Mouse (Mus musculus) yolk sac, embryonic 10.5 days (tissue): ENCODE results near the gene Gfi1b.

Source experiments
- DNase-seq: peaks from one replicate; pipeline ENCODE4 v3.0.0-alpha.2; 2017; ENCODE audit warnings: low spot score

Gfi1b gene

DNA sequence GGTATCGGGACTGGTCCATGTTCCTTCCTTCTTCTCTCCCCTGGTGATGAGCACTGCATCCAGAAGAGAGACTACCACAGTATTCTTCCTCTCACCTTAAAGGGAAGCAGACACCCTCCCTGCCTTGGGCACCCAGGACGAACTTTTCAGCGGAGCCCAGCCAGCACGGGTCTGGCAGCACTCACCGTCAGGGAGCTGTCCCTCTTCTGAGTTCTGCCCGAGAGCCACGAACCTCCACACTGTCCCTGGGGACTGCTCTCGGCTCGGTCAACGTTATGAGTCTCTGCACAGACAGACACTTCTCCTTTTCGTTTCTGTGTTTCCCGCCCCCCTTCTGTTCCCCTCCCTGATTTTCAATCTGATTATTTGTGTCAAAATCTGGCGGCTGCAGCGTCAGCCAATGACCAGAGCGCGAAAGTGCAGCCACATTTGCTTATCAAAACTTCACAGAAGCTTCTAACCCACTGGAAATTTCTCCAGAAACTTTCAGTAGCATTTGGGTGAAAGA, at the start of gene Gfi1b:
Gfi1b (minus strand) TSS at position 319 of the 508 bp plus-strand sequence.
- no peak for DNase-seq

DNA sequence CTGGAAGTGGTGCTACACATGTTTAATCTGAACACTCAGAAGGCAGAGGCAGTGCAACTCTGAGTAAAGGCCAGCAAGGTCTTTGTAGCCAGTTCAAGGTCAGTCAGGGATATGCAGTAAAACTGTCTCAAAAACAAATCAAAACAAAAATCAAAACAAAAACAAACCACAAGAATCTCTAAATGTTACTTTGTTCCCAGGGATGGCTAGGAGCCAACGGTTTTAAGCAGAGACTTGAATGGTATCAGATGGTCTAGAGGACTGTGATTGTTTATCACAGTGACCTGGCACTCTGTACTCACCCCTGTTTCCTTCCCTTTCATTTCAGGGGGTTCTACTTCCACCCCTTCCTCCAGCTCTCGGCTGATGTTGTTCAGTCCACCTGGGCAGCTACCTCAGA, 49.7 kb upstream of the Gfi1b start:
- DNase-seq, result no peak

DNA sequence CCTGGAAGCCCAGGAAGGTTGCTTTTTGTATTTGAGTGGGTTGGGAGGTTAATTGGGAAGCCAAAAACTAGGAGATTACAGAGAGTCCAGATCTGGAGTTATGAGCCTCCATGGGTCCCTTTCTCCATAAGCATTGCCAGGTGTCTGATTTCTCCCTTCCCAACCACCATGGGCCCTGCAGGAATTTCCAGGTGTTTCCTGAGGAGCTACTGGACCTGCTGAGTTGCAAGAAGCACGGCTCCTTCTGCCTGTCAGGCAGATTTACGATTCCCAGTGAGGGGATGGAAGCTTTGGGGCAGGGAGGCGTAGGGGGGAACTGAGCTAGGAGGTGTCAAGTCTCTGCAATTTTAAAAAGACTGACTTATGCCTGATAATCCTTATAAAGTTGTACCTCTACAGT, 44.0 kb upstream of the Gfi1b start:
- no peak for DNase-seq

GRCm38 (mm10) chr2:28662891-28663290, 41.1 kb upstream of the Gfi1b start:
- no peak for DNase-seq

DNA sequence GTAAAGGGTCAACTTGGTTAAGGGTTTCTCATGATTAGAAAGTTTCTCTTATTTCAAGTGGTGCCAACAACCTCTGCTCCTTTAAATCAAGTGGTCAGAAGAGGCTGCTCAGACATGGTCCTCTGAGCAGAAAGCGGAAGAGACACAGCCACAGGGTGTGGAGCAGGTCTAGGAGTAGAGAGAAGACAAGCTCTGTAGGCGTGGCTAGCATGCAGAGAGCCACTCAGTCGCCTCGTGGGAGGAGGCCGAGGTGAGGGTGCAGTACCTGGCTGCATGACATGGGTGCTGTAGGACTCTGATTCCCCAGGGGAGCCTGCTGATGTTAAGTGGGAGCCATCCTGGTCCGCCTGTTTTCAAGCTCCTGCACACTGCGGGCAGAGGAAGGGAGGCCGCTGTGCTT, 34.4 kb upstream of the Gfi1b start:
- DNase-seq, result no peak

DNA sequence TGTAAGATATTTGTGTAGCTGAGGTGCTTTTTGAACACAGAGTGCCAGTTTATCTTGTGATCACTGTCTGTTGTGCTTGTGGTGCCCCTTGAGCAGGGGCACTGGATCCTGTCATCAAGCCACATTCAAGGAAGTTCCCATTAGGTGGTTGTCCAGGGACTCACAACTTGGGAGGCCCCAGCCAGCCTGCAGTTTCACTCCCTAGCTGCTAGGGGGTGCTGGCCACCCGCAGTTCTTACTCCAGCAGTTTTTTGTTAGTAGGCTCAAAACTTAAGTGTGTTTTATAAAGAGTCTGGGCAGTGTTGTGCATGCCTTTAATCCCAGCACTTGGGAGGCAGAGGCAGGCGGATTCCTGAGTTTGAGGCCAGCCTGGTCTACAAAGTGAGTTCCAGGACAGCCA, 32.5 kb upstream of the Gfi1b start:
- DNase-seq, result no peak

GRCm38 (mm10) chr2:28653351-28653750, 31.6 kb upstream of the Gfi1b start:
- DNase-seq, result no peak

DNA sequence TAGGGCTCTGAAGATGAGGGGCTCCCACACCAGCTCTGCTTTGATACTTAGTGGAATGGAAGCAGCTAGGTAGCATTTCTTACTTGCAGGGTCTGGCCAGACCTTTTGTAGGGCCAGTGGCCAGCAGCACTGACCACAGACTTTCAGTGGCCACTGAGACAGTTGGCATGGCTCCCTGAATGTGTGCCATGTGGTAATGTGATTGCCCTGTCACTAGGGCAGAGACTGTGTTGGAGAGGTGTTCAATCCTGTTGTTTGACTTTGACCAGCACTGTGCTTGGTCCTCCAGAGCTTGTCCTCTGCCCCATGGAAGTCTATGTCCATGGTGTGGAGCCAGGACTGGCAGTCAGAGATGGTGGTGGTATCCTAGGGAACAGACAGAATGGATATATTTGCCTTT, 28.7 kb upstream of the Gfi1b start:
- DNase-seq, result no peak

DNA sequence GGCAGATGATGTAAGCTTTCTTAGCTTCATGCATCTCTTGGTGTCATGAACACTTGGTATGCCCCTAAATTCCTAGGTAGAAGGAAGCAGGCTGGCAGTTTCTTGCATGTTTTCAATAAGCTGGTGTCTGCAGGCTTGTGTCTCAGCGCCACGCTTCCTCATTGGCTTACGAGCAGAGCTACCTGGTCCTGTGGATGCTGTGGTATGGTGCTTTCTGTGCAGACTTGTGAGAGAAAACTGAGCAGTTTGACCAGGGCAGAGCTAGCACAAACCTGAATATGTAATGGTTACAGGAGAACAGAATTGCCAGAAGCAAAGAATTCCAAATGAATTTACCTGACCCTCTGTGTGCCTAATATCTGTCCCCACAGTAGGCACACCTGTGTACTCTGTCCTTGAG, 21.3 kb upstream of the Gfi1b start:
- no peak for DNase-seq

DNA sequence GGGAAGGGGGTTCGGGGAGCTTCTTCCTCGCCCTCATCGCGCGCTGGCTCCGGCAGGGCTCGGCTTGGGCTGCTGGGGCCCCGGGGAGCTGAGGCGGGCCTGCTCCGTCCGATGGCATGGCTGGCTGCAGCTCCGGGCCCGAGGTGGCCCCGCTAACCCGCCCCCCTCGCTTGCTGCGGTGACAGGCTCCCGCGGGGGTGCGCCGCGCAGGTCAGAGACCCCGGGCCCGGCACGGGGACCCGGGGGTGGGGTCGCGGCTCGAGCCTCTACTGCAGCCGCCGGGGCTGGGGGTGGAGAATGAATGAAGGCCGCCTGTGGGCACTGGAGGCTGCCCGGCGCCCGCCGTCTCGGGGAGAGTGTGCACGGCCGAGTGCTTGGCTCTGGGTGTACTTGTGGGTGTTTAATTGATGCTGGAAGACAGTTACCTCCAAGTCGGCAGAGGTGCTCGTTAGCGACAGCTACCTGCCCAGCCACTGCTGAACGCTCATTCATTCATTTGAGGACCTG, 19.7 kb upstream of the Gfi1b start:
- DNase-seq, result peak; percentile 53

DNA sequence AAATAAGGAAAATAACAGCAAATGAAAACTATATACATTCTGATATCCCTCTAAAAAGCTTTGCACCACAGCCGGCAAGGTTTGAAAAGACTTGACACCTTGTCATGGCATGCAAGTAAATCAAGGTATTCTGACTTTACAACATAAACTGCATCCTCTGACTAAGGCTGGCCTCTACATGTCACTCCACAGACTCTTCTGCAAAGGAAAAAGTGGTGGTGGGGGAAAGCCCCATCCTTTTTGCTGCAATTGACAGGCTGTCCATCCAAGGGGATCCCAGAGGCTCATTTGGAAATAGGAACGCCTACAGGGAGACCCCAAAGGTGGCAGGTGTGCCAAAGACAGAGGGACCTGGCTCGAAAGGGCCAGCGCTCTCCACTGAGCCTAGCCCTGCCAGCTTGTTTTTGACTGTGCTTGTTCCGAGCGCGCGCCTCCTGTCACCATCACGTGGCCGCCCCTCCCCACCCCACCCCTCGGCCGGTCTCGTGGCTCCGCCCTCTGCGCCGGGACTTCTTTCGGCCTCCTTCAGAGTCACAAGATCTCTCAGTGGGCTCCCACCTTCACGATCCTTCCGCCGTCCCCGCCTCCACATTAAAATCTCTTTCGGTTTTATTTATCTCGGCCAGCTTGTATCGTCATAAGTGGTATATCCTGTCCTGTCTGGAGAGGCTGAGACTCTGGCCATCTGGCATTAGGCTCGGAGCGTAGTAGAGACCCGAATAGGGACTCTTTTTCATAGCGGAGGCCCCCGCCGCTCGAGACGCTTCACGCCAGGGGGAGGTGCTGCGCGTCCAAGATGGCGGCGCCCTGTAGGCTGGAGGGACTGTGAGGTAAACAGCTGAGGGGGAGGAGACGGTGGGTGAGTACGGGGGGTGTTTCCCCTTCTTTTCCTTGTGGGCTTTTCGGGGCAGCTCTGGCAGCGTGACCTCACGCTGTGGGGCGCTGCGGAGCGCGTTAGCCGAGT, 19.0 kb upstream of the Gfi1b start, which contains the start of gene Tsc1:
Tsc1 (plus strand) TSS at position 768 of the 964 bp plus-strand sequence.
- DNase-seq, result peak; percentile 98

DNA sequence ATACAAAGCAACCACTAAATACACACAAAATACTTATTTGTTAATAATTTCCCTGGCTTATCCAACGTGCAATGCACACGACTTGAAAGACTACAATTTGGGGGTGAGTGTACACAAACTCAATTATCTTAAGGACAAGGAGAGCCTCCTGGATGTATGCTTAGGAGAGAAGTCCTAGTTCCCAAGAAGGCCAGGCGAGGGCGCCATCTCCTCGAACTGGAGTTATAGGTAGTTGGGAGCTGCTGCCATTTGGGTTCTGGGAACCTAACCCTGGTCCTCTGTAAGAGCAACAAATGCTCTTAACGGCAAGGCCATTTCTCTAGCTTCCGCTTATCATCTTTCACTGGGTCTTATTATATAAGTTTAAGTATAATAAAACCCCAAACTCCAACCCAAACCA, 18.0 kb upstream of the Gfi1b start:
- DNase-seq, result no peak

- DNase-seq, result peak; percentile 63
Measured at GRCm38 (mm10) chr2:28638886-28639285, 17.1 kb upstream of the Gfi1b start.

DNA sequence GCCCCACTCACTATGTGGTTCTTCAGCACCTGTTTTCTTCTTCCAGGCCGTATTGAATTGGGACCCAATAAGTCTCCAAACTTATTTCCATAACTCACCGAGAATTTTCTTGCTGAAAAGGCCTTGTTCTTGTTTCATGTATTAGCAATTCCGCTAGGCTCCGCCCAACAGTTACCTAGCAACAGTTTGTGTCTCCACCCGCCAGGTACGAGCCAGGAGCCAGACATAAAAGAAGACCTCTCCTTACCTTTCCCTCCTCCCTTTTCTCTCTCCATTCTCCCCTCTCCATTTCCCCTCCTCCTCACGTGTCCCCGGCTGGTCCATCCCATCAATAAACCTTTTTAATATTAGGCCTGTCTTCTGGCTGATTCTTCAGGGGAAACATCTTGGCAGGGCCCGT, 16.6 kb upstream of the Gfi1b start:
- DNase-seq, result no peak

GRCm38 (mm10) chr2:28637106-28637845, 15.5 kb upstream of the Gfi1b start:
- DNase-seq, result no peak

- no peak for DNase-seq
Measured at GRCm38 (mm10) chr2:28635199-28635598, 13.4 kb upstream of the Gfi1b start.

DNA sequence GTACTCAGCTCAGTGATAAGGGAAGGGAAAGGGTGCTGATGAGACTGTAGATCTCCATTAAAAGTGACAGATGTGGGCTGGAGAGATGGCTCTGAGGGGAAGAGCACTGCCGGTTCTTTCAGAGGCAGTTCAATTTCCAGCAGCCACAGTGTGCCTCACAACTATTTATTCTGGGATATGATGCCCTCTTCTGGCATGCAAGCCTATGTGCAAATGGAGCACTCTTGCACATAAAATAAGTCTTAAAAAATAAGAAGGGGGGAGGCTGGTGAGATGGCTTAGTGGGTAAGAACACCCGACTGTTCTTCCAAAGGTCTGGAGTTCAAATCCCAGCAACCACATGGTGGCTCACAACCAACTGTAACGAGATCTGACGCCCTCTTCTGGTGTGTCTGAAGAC, 11.4 kb upstream of the Gfi1b start:
- DNase-seq, result no peak

GRCm38 (mm10) chr2:28632626-28633025, 10.8 kb upstream of the Gfi1b start:
- DNase-seq, result no peak

- peak; percentile 83 for DNase-seq
Measured at GRCm38 (mm10) chr2:28629911-28630381, 8.2 kb upstream of the Gfi1b start.

DNA sequence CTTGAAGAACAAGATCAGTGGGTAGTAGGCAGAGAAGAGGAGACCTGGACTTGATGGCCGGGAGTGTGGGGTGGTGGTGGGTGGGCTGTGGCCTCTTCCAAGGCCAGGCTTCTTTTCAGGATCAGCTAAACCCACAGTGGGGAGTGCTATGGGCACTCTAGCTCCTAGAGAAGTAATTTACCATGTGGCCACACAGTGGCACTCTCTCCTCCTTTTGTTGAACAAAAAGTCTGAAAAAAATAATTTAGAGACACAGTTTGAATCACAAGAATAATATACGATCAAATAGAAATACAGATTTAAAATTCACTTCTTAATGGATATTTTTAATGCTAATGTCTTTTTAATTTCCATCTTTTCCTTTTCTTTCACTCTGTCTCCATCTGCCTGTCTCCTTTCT, 6.3 kb upstream of the Gfi1b start:
- no peak for DNase-seq

DNA sequence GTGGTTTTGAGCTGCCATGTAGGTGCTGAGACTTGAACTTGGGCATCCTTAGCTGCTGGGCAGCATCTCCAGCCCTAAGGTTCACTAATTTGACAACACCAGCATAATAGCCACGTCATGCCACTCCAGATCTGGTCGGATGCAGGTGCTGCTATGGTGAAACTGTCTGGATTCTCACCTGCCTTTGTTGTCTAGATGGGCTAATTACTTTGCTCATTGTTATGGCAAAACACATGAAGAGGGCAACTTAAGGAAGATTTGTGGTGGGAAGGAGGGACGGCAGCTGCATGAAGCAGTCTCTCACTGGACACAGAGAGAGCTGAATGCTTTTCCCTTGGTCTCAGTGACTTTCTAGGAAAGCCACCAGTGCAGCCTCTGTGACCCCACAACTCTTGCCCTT, 4.3 kb upstream of the Gfi1b start:
- no peak for DNase-seq

DNA sequence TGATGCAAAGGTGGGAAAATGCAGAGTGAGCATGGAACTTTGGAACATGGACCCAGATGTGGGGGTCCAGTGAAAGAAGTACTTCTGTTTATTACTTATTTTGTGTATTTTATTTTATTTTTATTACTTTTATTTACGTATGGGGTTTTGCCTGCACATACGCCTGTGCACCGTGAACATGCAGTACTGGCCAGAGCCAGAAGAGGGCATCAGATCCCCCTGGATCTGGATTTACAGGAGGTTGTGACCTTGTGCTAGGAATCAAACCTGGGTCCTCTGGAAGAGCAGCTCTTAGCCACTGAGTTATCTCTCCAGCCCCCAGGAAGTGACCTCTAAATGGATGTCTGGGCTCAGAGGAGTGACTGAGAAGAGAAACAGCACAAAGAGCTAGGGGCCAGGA, 3.1 kb upstream of the Gfi1b start:
- DNase-seq, result no peak
